Mouse (Mus musculus): ENCODE measurements around the gene Ddx6.

GRCm38 (mm10) chr9:44602766-44603165 lies 1.9 kb upstream of the Ddx6 start:
- TF ChIP-seq POLR2A (IDR thresholded peaks at IDR 0.05; ENCODE audit: insufficient read depth, low read depth, low read length) (no peak), CTCF (IDR thresholded peaks at IDR 0.05; ENCODE audit: insufficient read depth, low read depth, low read length) (no peak)
